Mouse (Mus musculus) T-helper 17 cell (primary cell): Measurements from ENCODE around the gene Nfix.

ENCODE experiments used
- in situ Hi-C, 2 experiments: fragments of 300-600 bp; cut with MboI, MseI; formaldehyde crosslinking; loops; 1 replicate in 1 of 2; 2 replicates in 1 of 2; pipeline ENCODE4 v1.15.1; 2025; ENCODE audit warnings: high pct_unique_total_duplicates in 2 of 2

The Nfix gene

GRCm38 (mm10) chr8:84768343-84769095, 31.6 kb downstream of the Nfix start:
- in situ Hi-C loops = loop anchor here in 1 of 2 experiments (10.0 kb wide), 1 partner anchor 604 kb away; no protein-coding TSS in a partner anchor

- in situ Hi-C loops = loop anchor here in 1 of 2 experiments (10.0 kb wide), 1 partner anchor 602 kb away; no protein-coding TSS in a partner anchor
Observed at GRCm38 (mm10) chr8:84767221-84767620, 32.9 kb downstream of the Nfix start.

GRCm38 (mm10) chr8:84766422-84766821, 33.7 kb downstream of the Nfix start:
- in situ Hi-C loops = loop anchor here in 1 of 2 experiments (10.0 kb wide), 1 partner anchor 602 kb away; no protein-coding TSS in a partner anchor

GRCm38 (mm10) chr8:84765629-84766028, 34.5 kb downstream of the Nfix start:
- in situ Hi-C loops = loop anchor here in 1 of 2 experiments (10.0 kb wide), 1 partner anchor 601 kb away; no protein-coding TSS in a partner anchor

GRCm38 (mm10) chr8:84764870-84765495, 35.2 kb downstream of the Nfix start:
- in situ Hi-C loops = loop anchor here in 1 of 2 experiments (10.0 kb wide), 1 partner anchor 600 kb away; no protein-coding TSS in a partner anchor

- in situ Hi-C loops = loop anchor here in 1 of 2 experiments (10.0 kb wide), 1 partner anchor 599 kb away; no protein-coding TSS in a partner anchor
Observed at GRCm38 (mm10) chr8:84764100-84764499, 36.0 kb downstream of the Nfix start.

GRCm38 (mm10) chr8:84760901-84761300, 39.2 kb downstream of the Nfix start:
- in situ Hi-C loops = loop anchor here in 1 of 2 experiments (10.0 kb wide), 1 partner anchor 596 kb away; no protein-coding TSS in a partner anchor

GRCm38 (mm10) chr8:84760405-84760805, 39.7 kb downstream of the Nfix start:
- in situ Hi-C loops = loop anchor here in 1 of 2 experiments (10.0 kb wide), 1 partner anchor 596 kb away; no protein-coding TSS in a partner anchor

GRCm38 (mm10) chr8:84759718-84760117, 40.4 kb downstream of the Nfix start:
- in situ Hi-C loops = loop anchor here (10.0 kb wide), 2 partner anchors 595 to 1745 kb away; no protein-coding TSS in a partner anchor

GRCm38 (mm10) chr8:84759126-84759525, 41.0 kb downstream of the Nfix start:
- in situ Hi-C loops = loop anchor here in 1 of 2 experiments (10.0 kb wide), 1 partner anchor 1744 kb away; no protein-coding TSS in a partner anchor

GRCm38 (mm10) chr8:84758308-84758707, 41.8 kb downstream of the Nfix start:
- in situ Hi-C loops = loop anchor here in 1 of 2 experiments (10.0 kb wide), 1 partner anchor 1744 kb away; no protein-coding TSS in a partner anchor

GRCm38 (mm10) chr8:84757501-84757900, 42.6 kb downstream of the Nfix start:
- in situ Hi-C loops = loop anchor here in 1 of 2 experiments (10.0 kb wide), 1 partner anchor 1743 kb away; no protein-coding TSS in a partner anchor

- in situ Hi-C loops = loop anchor here in 1 of 2 experiments (10.0 kb wide), 1 partner anchor 1738 kb away; no protein-coding TSS in a partner anchor
Observed at GRCm38 (mm10) chr8:84752734-84753582, 47.2 kb downstream of the Nfix start.

GRCm38 (mm10) chr8:84749519-84749918, 50.6 kb downstream of the Nfix start:
- in situ Hi-C loops = loop anchor here in 1 of 2 experiments (5.0 kb wide), 1 partner anchor 48 kb away; no protein-coding TSS in a partner anchor

GRCm38 (mm10) chr8:84745032-84745925, 54.9 kb downstream of the Nfix start:
- in situ Hi-C loops = loop anchor here in 1 of 2 experiments (5.0 kb wide), 1 partner anchor 52 kb away; no protein-coding TSS in a partner anchor

- in situ Hi-C loops = no loop called here
Observed at GRCm38 (mm10) chr8:84743517-84744420, 56.4 kb downstream of the Nfix start.

GRCm38 (mm10) chr8:84743054-84743415, 57.1 kb downstream of the Nfix start:
- in situ Hi-C loops = no loop called here
